Mouse (Mus musculus) liver, adult (tissue): ENCODE measurements around the gene B4galt1.

Source experiments
- GATA4 ChIP-seq: IDR thresholded peaks from 2 replicates; pipeline ENCODE4 v1.6.1; 2014; ENCODE audit warnings: mild to moderate bottlenecking, low read length; ENCODE audit not compliant: insufficient replicate concordance

B4galt1 gene

DNA sequence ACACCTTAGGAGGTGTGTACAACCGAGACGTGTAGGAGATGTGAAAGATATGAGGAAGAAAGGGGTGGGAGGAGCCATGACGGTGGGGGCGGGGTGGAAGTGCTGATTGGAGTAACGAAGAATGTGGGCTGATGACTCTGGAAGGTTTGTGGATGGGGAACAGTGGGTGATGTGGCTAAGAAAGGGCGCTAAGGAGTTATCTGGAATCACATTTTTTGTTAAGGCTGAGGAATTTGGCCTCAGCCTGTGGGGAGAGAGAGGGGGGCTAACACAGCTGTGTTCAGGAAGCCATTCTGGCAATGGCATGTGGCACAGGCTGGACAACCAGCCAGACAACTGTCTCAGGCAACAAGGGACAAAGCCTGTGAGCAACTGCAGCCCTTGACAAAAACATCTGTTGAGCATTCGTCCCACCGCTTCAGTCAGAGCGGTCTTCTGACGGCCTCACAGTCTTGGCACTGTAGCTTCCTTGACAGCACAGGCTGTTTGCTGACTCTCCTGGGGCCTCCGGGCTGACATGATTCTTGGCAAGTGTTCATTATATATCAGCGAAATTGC lies 23.1 kb upstream of the B4galt1 start:
- no peak for TF ChIP-seq GATA4

DNA sequence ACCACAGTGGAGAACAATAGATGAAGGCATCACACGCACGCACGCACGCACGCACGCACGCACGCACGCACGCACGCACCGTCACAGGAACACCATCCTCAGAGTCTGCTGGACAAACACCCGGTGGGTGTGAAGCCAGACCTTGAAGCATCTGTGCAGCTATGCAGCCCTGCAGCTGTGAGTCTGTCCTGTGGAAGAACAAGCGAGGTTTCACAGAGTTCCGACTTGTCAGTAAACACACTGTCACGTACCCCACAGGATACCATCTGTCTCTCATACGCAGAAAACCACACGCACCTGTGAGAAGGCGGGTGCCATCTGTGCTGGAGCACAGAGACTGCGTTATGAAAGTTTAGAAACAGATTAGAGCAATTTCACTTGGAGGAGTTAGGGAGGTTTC lies 22.0 kb upstream of the B4galt1 start:
- no peak for TF ChIP-seq GATA4

DNA sequence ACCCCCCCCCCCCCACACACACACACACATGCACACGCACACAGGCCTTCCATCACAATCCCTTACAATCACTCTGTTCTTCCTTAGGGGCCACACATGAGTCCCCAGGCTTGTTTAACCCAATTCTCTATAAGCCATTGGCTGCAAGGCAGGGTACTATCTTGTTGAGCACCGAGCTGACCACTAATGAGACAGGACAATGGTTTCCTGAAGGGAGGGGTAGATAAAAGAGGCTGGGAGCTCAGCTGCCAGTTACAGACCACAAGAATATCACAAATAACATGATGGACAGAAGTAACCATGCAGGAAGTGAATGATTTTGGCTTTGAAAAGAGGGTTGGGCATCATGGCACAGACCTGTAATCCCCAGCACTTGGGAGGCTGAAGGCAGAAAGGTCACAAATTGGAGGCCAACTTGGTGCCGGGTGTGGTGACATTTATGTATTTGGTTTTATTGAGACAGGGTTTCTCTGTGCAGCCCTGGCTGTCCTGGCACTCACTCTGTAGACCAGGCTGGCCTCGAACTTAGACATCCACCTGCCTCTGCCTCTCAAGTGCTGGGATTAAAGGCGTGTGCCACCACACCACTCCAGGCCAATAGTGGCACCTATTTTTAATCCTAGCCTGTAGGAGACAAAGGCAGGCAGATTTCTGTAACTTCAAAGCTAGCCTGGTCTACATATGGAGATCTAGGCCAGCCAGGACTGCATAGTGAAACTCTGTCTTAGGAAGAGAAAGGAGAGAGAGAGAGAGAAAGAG lies 21.2 kb upstream of the B4galt1 start:
- no peak for TF ChIP-seq GATA4

DNA sequence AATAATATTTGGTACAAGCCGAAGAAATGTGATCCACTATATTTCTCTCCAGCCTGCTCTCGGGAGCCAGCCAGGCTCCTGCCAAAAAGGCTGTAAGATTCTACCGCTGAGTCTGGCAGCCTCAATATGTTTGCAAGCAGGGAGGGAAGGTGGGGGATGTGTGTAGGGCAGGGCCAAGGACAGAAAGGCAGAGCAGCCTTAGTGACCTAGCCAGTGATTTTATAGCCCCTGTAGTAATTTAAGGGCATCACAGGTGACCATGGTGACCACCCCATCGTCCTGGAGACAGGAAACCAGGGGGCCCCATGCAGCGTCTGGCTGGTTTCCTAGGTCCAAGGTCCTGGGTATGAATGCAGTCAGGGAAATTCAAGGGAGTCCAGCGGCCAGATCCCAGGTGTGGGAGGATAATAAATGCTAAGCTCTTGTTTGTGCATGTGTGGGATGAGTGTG lies 20.4 kb upstream of the B4galt1 start:
- TF ChIP-seq GATA4, result no peak

DNA sequence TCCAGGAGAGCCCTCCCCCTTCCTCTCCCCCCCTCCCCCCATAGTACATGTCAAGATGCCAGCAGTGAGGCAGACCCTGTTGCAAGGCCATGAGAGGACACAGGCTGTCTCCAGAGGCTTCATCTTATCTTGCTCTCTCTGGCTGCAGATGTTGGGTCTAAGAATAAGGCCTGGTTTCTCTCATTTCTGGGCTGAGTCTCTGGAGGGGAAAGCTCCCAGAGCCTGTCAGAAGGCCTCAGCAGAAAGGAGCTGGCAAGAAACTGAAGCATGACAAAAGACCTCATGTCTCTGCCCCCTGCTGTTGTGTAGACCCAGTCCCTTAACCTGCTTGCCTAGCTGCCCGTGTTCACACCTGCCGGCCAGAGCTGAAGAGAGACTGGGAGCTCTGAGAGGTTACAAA lies 19.5 kb upstream of the B4galt1 start:
- no peak for TF ChIP-seq GATA4

DNA sequence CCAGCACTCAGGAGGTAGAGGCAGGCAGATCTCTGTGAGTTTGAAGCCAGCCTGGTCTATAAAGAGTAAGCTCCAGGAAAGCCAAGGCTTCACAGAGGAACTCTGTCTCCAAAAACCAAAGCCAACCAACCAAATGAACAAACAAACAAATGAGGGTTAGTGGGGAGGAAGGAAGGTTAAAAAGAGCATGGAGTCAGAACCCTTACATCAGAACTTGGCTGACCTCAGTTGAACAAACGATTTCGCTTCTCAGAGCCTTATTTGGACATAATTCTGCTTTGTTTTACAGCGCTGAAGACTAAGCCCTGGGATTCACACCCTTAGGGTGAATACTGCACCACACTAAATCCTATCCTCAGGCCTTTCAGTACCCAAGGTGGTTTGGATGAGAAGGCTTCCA lies 18.3 kb upstream of the B4galt1 start:
- no peak for TF ChIP-seq GATA4

DNA sequence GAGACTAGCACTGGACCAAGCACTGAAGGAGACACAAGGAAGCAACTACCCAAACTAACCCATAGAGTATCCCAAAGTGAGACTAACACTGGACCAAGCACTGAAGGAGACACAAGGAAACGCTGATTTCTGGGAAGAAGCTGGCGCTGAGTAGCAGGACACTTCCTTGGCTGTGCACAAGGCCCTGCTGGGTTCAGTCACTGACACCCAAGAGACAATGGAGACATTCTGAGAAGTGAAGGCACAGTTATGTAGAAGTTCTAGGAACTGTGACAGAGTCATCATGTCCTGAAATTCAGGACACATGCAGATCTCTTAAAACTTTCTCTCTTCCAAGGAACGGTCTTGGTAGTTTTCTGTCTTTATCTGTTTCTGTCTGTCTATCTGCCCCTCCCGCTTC lies 16.4 kb upstream of the B4galt1 start:
- no peak for TF ChIP-seq GATA4

DNA sequence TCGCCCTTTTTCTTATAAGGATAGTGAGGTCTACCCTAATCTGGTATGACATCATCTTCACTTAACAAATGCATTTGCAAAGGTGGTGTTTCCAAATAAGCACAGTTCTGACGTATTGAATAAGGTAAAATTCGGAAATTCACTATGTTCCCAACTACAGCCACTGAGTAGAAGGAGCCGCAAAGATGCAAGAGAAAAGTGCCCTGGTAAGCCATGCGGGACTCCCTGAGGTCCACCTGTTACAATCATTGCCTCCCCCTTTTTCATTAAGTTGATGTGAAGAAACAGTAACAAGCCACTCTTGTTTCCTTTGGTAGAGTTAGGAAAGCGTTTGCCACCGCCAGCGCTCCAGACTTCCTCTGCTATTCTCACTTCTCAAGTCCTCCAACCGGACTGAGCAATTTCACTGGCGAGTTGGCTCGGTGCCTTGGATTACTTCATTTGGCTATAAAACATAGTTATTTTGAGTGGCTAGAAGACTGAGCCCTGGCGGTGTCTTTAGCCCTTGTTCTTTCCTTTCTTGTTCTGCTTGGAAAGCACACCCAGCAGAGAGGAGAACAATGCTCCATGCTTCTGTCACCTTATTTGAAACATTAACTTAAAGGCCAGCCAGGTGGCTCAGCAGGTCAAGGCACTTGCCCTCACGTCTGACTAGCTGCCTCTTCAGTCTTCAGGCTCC lies 14.9 kb upstream of the B4galt1 start:
- TF ChIP-seq GATA4, result no peak

DNA sequence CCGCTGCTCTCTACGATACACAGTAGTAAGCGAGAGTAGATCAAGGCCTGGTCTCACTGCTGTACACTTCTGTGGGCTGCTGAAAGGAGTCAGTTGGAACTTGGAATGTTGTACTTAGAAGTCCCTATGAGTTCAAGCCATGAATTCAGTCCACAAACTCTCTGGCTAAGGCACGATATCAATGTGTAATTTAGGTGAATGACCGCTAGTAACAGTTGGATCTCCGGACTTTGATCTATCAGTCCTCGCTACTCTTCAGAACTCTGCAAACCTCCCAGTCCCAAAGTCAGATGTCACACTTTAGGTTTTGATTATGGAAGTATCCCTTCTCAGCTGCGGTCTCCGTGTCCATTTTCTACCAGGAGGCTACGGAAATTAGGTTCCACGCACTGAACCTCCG lies 10.6 kb upstream of the B4galt1 start:
- no peak; the same call in 1 of the 2 replicates for TF ChIP-seq GATA4

DNA sequence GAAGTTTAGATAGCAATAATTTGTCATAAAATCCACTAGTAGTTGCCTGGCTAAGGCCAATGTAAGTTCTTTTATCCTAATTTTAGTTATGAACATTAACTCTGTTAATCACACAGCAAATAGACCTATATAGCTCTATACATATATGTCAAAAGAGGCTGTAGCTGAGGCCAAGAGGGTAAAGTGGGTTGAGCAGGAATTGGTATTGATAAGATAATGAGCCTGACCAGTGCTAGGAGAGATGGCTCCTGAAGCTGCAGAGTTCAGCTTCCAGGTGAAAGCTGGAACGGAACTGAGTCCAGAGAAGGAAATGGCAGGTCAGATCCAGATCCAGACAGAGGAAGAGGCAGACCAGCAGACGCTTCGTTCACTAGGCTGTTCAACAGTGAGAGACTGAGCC lies 9.5 kb upstream of the B4galt1 start:
- TF ChIP-seq GATA4, result no peak

DNA sequence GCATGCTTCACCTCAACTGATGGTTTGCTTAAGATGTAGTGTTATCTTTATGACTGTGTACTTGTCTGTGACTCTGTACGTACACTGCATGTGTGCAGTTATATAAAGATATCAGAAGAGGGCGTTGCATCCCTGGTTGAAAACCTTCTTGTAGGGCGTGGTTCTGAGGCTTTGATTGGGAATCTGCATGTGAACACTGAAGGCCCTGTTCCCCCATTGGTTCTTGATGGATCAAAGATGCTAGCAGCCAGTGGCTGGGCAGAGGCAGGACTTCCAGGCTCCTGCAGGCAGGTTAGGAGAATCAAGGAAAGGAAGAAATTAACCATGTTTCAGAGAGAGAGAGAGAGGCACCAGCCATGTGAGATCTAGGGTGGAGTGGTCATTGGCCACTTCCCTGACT lies 7.3 kb upstream of the B4galt1 start:
- TF ChIP-seq GATA4, result no peak

DNA sequence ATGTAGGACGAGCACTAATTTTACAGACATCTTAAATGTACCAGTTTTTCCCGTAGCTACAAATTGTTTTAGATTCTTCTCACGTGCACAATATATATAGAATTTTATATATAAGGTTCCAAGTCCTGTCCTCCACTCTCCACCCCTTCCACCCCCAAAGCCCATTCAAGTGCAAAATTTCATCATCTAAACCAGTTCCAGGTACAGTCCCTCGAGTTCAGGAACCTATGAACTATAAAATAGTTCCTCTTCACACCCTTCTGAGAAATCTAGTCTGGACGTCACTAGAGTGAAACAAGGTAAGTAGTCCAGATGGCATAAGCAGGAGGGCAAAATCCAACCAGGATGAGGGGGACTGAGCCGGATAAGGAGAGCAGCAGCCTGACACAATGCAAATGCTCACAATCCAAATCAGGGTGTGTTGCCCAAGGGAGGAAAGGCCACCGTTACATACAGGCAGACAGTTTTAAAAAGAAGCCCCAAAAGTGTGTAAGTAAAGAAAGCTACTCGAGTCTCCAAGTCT lies 4.1 kb upstream of the B4galt1 start:
- TF ChIP-seq GATA4, result no peak

DNA sequence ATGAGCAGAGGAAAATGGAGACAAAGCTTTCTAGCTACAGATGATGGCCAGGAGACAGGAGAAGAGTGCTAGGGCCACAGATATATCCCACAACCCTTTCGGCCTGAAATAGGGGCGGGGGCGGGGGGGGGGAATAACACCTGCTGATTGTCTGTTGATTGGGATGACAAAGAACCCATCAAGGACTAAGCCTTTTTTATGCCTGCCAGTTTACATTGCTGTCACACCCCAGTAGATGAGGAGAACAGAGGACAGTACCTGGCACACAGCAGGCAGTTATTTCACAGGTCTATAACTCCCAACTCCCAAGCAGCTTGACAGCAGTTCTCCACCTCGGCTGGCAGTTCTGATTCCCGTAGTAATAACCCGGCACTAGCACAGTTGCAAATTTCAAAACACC lies 2.8 kb upstream of the B4galt1 start:
- TF ChIP-seq GATA4, result no peak

DNA sequence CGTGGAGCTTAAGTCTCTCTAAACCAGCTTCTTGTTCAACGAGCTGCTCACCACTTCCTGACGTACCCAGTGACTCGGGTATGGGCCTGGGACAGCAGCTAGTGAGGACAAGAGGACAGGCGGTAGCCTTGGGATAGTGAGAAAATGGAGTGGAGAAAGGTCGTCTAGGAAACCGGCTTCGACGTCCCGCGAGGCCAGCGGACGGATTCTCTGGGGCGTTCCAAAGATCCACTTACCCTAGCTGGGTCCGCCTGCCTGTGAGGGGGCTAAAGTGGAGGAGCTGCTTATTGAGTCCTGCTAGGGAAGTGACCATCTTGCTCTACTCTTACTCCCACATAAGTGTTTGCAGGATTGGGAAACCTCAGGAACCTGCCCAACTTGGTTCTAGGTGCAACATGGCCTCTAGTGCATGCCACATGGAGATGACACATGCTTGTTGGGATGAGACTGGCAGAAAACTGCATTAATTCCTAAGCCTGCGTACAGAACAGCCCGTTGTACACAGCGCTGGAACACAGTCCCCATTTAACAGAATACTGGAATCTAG lies 655 bp upstream of the B4galt1 start:
- TF ChIP-seq GATA4, result no peak

DNA sequence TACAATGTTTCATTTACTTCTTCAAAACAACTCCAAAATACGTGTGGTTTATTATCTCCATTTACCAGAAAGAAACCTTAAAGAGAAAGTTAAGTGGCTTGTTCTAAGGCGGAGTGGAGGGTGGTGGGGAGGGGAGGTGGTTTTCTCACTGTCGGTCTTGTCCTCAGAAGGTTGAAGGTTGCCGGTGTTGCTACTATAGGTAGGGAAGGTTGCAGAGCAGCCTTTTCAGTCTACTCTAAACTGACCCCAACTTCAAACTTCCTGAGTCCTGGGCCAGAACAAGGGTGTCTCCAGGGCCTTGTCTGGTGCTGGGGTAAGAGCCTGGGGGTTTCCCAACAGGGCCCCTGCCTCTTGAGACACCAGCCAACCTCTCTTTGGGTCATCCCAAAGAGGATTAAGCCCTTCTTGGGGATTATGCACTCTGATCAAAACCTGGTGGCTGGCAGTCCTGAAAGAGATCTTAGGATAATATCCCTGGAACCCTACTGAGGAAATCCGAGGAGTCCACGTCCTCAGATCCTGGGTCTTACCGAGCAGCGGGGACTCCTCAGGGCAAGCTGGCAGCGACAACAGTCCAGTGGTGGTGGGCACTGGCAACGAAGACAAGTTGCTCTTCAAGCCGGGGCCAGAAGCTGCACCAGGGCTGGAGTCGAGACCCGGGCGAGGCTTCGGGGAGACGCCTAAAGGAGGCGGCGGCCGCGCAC lies 792 bp downstream of the B4galt1 start:
- TF ChIP-seq GATA4, result no peak
